Mouse (Mus musculus) kidney, adult 2 months (tissue): ENCODE measurements around the gene Mepe. TPM values are rescaled to one million over a fixed set of nuclear protein-coding genes. Genes with fewer than 3 reads are reported as not detected.

Experiments
- DNase-seq: peaks from one replicate; pipeline ENCODE4 v3.0.0; 2021
- H3K27ac ChIP-seq: fragments of 200-500 bp; 2 replicates; pipeline ENCODE4 v1.5.1; 2012; ENCODE audit warnings: low read depth, low read length, control low read depth, inconsistent platforms; ENCODE audit not compliant: insufficient read depth
- H3K27me3 ChIP-seq: fragments of 200-500 bp; replicated peaks from 2 replicates; pipeline ENCODE4 v1.6.1; 2012; ENCODE audit warnings: mild to moderate bottlenecking, moderate library complexity, low read length, inconsistent platforms; ENCODE audit not compliant: control insufficient read depth, insufficient read depth
- H3K36me3 ChIP-seq: fragments of 200-500 bp; 2 replicates; pipeline ENCODE4 v1.6.1; 2012; ENCODE audit warnings: mild to moderate bottlenecking, moderate library complexity, low read length, inconsistent platforms; ENCODE audit not compliant: control insufficient read depth, insufficient read depth
- H3K4me1 ChIP-seq: fragments of 200-500 bp; 2 replicates; pipeline ENCODE4 v1.6.1; 2011; ENCODE audit warnings: low read length; ENCODE audit not compliant: control insufficient read depth, insufficient read depth
- H3K4me3 ChIP-seq: fragments of 200-500 bp; 2 replicates; pipeline ENCODE4 v1.5.1; 2011; ENCODE audit warnings: mild to moderate bottlenecking, low read depth, low read length, control low read depth; ENCODE audit not compliant: insufficient read depth
- CTCF ChIP-seq: fragments of 200-500 bp; conservative IDR thresholded peaks from 2 replicates; pipeline ENCODE4 v1.5.1; 2011; ENCODE audit warnings: low read depth, mild to moderate bottlenecking, control low read depth, low read length, moderate library complexity, mixed read lengths; ENCODE audit not compliant: insufficient read depth, insufficient read length
- POLR2A ChIP-seq: fragments of 200-500 bp; IDR thresholded peaks from one replicate; pipeline ENCODE4 v1.6.1; 2011; ENCODE audit warnings: low read depth, low read length, control low read depth
- WGBS: fragments of 180-500 bp; shearing (Covaris S2); methylation state at CpG from one replicate; pipeline ENCODE4 v1.1.7; 2018; 5-methylcytosine and 5-hydroxymethylcytosine counted together
- polyA plus RNA-seq: library from polyadenylated mRNA; depleted of rRNA; stranded (reverse); fragments of >200 nt; gene quantifications from 2 replicates; pipeline ENCODE4 v1.2.3, GENCODE M21; 2012; rRNA removed

Gene Mepe
- polyA plus RNA-seq, 1 experiment, result not detected

GRCm38 (mm10) chr5:104385521-104385920, 60.4 kb downstream of the Mepe start:
- no peak overlapping the region for H3K4me3 ChIP-seq
- WGBS, result 94% methylated on average over 16 of the region's 16 CpGs
- no peak for DNase-seq

GRCm38 (mm10) chr5:104386908-104387307, 61.8 kb downstream of the Mepe start:
- DNase-seq, result no peak
- Histone ChIP-seq H3K4me3 (no peak overlapping the region), H3K36me3 (no peaks in the 10 kb centered on the region), H3K27me3 (no peaks in the 10 kb centered on the region), H3K4me1 (no peaks in the 10 kb centered on the region), H3K27ac (no peak overlapping the region)
- WGBS, result 64% methylated on average over 5 of the region's 5 CpGs
- TF ChIP-seq POLR2A (no peak), CTCF (no peak)

More at GRCm38 (mm10) chr5:104385521-104385920, 60.4 kb downstream of the Mepe start:
- TF ChIP-seq CTCF (no peak), POLR2A (no peak)
- Histone ChIP-seq H3K27me3 (no peaks in the 10 kb centered on the region), H3K27ac (no peak overlapping the region), H3K36me3 (no peaks in the 10 kb centered on the region), H3K4me1 (no peaks in the 10 kb centered on the region)

Other genes with a start within 250 kb of the Mepe start
- gene Gm17660, start 247.7 kb upstream of the Mepe start, polyA plus RNA-seq, result not detected in 2 replicates
- 31.6 and 36.4 TPM in 2 replicates for gene Sparcl1, start 211.6 kb upstream of the Mepe start, polyA plus RNA-seq
- gene Dspp, start 154.6 kb upstream of the Mepe start, polyA plus RNA-seq, result not detected in 2 replicates
- not detected in 2 replicates for gene Dmp1, start 122.7 kb upstream of the Mepe start, polyA plus RNA-seq
- gene Ibsp, start 26.2 kb upstream of the Mepe start, polyA plus RNA-seq, result not detected in 2 replicates
- gene Spp1, start 109.8 kb downstream of the Mepe start, polyA plus RNA-seq, result 1,966 and 1,980 TPM in 2 replicates
- gene Pkd2, start 134.1 kb downstream of the Mepe start, polyA plus RNA-seq, result 56.8 and 59.3 TPM in 2 replicates
- gene BC005561, start 183.0 kb downstream of the Mepe start, polyA plus RNA-seq, result 1.1 and 1.4 TPM in 2 replicates